Mouse (Mus musculus): ENCODE measurements around the gene Hist1h2ag.
"Not testable (repeated sequence)": the region's sequence is repeated elsewhere in the genome, so short reads cannot be mapped to it uniquely, and the experiment has no call there.

- TF ChIP-seq POLR2A (IDR thresholded peaks at IDR 0.05; ENCODE audit: control insufficient read depth, extremely low read depth, insufficient read depth, low read length, poor library complexity) = peak; percentile 87
- TF ChIP-seq CTCF (IDR thresholded peaks at IDR 0.05; ENCODE audit: borderline replicate concordance, control insufficient read depth, extremely low read depth, insufficient read depth, low read length, poor library complexity) = not testable (repeated sequence)
These were observed 1.6 kb downstream of the Hist1h2ag start, which contains the start of gene Hist1h4i for GRCm38 (mm10) chr13:22041142-22041536.

Measured in thymus, adult 2 months (tissue).